Mouse (Mus musculus) liver, adult 2 months (tissue): ENCODE measurements around the gene Crtac1.

Source experiments
- CTCF ChIP-seq: fragments of 200-500 bp; IDR thresholded peaks from 2 replicates; pipeline ENCODE4 v1.5.1; 2011; ENCODE audit warnings: low read depth, low read length, control low read depth
- POLR2A ChIP-seq: fragments of 200-500 bp; IDR thresholded peaks from 2 replicates; pipeline ENCODE4 v1.6.1; 2011; ENCODE audit warnings: low read length, control low read depth; ENCODE audit not compliant: insufficient read depth; ENCODE audit errors: extremely low read depth

DNA sequence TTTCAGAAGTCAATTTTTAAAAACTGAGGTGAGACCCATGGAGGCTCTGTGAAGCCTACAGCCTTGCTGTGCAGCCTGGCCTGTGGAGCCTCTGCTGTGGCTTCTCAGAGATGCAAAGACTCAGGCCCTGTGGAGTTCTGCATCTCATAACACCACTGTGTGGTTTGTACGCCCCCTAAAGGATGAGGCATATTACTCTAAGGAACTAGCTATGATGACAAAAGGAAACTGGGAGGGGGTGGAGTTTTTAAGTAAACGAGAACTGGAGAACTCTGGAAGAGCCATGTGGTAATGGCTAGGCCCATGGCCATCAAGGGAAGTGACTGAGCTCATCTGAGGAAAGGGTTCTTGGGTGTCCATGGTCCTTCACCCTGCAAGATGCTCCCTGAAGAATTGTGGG is 120.3 kb downstream of the Crtac1 start:
- no peak for TF ChIP-seq POLR2A
- TF ChIP-seq CTCF: no peak
